Mouse (Mus musculus): ENCODE measurements around the gene Nipa2. TPM values are rescaled to one million over a fixed set of nuclear protein-coding genes. Genes with fewer than 3 reads are reported as not detected.

Gene Nipa2
- polyA plus RNA-seq, 1 experiment from 2014 or later = 43.4 TPM

DNA sequence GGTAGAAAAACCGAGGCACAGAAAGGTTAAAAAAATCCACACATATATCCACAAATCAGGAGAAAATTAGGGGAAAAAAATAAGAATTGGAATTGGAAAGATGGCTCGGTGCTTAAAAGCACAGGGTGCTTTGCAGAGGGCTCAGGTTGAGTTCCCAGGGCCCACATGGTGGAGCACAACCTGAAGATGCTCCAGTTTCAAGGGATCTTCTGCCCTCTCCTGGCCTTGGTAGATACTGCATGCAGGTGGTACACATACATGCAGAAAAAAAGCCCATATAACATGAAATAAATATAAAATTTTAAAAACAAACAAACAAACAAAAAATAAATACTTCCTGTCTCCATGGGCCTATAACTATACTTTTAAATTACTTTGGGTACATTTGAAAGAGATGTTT is 12.2 kb upstream of the Nipa2 start:
- no peak overlapping the region for H3K27ac ChIP-seq
- no peaks in the 10 kb centered on the region for H3K4me1 ChIP-seq (replicated peaks; ENCODE audit: insufficient read depth, low read length)
- H3K9me3 ChIP-seq (replicated peaks; ENCODE audit: low read length) = no peaks in the 10 kb centered on the region
- DNase-seq (ENCODE audit: low spot score) (no peak), ATAC-seq (replicated peaks; ENCODE audit: low FRiP score, low read depth) (no peak)
- peak; percentile 20; the same call in 1 of the 2 replicates for TF ChIP-seq CTCF (IDR thresholded peaks at IDR 0.05; ENCODE audit: low read depth)
- no peak overlapping the region for H3K4me3 ChIP-seq (replicated peaks; ENCODE audit: low read depth, low read length)
- 94% methylated on average over 2 of the region's 2 CpGs for WGBS
- H3K36me3 ChIP-seq (ENCODE audit: insufficient read depth, low read length) = 0 out of 2 replicates have a peak, but pooled peaks cover 2% of the 10 kb centered on the region
- H3K4me2 ChIP-seq (ENCODE audit: low read length) = no peak overlapping the region
- H3K9ac ChIP-seq (ENCODE audit: low read depth, low read length) = no peak overlapping the region
- no peaks in the 10 kb centered on the region for H3K27me3 ChIP-seq (ENCODE audit: insufficient read depth, low read length)

DNA sequence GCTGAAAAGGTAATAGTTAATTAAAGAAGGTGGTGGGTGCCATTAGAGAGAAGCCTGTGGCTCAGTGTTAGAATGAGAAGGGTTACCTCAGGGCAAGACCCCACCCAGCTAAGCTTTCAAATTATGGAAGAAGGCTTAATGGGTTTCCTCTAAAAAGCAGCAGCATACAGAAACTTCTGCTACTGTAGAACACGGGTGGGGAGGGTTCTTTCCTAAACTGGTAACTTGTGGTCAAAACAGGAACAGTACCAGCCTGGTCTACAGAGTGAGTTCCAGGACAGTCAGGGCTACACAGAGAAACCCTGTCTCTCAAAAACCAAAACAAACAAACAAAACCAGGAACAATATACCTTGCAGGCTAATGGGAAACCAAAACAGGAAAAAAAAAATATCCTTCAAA is 7.1 kb upstream of the Nipa2 start:
- 77% methylated on average over 1 of the region's 1 CpGs for WGBS

DNA sequence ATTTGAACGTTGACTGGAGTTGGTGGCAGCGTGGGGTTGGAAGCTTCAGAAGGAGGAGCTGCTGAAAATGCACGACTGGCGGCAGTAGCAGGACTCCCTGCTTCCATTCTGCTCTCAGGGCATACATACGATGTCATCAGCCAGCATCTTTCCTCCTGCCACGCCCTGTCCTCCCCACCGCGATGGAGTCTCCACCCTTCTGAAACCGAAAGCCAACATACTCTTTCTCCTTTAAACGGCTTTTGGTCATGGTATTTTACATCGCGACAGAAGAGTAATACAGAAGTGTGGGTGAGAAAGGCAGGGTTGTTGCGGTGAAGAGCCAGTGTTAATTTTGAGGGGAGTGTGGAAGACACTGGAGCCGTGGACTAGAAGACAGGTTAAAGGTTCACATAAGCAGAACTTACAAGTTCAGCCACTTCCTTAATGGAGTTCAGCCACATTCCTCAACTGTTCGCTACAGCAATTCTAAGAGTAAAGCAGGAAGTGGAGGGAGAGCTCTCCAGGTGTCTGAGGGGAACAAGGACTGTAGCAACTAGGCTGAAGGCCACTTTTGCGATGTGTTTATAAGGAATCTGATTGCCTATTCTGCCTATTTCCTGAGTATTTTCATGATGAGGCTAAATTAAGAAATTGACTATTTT is 6.1 kb upstream of the Nipa2 start:
- no peak for TF ChIP-seq CTCF (IDR thresholded peaks at IDR 0.05; ENCODE audit: low read depth)
- H3K36me3 ChIP-seq (ENCODE audit: insufficient read depth, low read length) = no peaks in the 10 kb centered on the region
- peak overlapping the region; percentile 24; the same call in 1 of the 2 replicates for H3K9ac ChIP-seq (ENCODE audit: low read depth, low read length)
- DNase-seq (ENCODE audit: low spot score) = peak; percentile 50
- H3K27ac ChIP-seq = peak overlapping the region; percentile 31; the same call in 1 of the 2 replicates
- no peaks in the 10 kb centered on the region for H3K9me3 ChIP-seq (replicated peaks; ENCODE audit: low read length)
- ATAC-seq (replicated peaks; ENCODE audit: low FRiP score, low read depth) = no peak; the same call in 1 of the 2 replicates
- no peaks in the 10 kb centered on the region for H3K4me1 ChIP-seq (replicated peaks; ENCODE audit: insufficient read depth, low read length)
- no peaks in the 10 kb centered on the region for H3K27me3 ChIP-seq (ENCODE audit: insufficient read depth, low read length)
- H3K4me3 ChIP-seq (replicated peaks; ENCODE audit: low read depth, low read length) = peak overlapping the region; percentile 28
- peak overlapping the region; percentile 40 for H3K4me2 ChIP-seq (ENCODE audit: low read length)
- whole genome bisulfite sequencing = 38% methylated on average over 16 of the region's 16 CpGs

More for the DNA sequence above, 7.1 kb upstream of the Nipa2 start:
- Histone ChIP-seq H3K9me3 (replicated peaks; ENCODE audit: low read length) (no peaks in the 10 kb centered on the region), H3K36me3 (ENCODE audit: insufficient read depth, low read length) (no peaks in the 10 kb centered on the region), H3K4me3 (replicated peaks; ENCODE audit: low read depth, low read length) (no peak overlapping the region), H3K27me3 (ENCODE audit: insufficient read depth, low read length) (no peaks in the 10 kb centered on the region), H3K4me2 (ENCODE audit: low read length) (no peak overlapping the region), H3K4me1 (replicated peaks; ENCODE audit: insufficient read depth, low read length) (no peaks in the 10 kb centered on the region), H3K27ac (no peak overlapping the region), H3K9ac (ENCODE audit: low read depth, low read length) (no peak overlapping the region)
- no peak for TF ChIP-seq CTCF (IDR thresholded peaks at IDR 0.05; ENCODE audit: low read depth)
- DNase-seq (ENCODE audit: low spot score) (no peak), ATAC-seq (replicated peaks; ENCODE audit: low FRiP score, low read depth) (no peak)

DNA sequence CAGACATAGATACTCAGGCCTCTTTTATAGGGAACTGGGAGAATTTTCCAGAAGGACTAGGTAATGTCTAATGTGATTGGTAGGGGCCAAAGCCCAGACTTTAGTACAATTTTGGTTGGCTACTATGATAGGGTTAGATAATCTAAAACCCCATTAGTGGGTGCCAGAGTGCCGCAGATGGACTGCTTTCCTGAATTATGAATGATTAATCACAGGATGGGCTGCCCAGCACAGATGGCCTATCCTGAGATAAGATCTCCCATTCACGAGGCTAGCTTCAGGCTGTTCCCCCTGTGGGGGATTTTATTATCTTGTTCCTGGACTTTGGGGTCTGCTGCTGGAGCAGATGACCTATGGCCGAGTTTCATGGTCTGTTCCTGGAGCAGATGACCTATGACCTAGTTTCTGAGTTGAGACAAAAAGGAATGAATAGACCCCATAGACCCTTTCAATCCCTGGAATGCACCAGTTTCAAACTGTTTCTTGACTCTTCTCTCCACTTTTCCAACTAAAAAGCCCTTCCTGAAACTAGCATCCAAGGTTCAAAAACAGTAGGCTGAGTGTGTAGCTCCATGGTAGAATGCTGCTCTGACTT is 4.7 kb upstream of the Nipa2 start:
- TF ChIP-seq CTCF (IDR thresholded peaks at IDR 0.05; ENCODE audit: low read depth) = no peak
- no peaks in the 10 kb centered on the region for H3K36me3 ChIP-seq (ENCODE audit: insufficient read depth, low read length)
- H3K9ac ChIP-seq (ENCODE audit: low read depth, low read length) = no peak overlapping the region
- no peak overlapping the region for H3K27ac ChIP-seq
- no peaks in the 10 kb centered on the region for H3K4me1 ChIP-seq (replicated peaks; ENCODE audit: insufficient read depth, low read length)
- H3K9me3 ChIP-seq (replicated peaks; ENCODE audit: low read length) = no peaks in the 10 kb centered on the region
- WGBS = 33% methylated on average over 3 of the region's 3 CpGs
- H3K27me3 ChIP-seq (ENCODE audit: insufficient read depth, low read length) = no peaks in the 10 kb centered on the region
- no peak for ATAC-seq (replicated peaks; ENCODE audit: low FRiP score, low read depth)
- DNase-seq (ENCODE audit: low spot score) = no peak
- H3K4me2 ChIP-seq (ENCODE audit: low read length) = no peak overlapping the region
- H3K4me3 ChIP-seq (replicated peaks; ENCODE audit: low read depth, low read length) = no peak overlapping the region

DNA sequence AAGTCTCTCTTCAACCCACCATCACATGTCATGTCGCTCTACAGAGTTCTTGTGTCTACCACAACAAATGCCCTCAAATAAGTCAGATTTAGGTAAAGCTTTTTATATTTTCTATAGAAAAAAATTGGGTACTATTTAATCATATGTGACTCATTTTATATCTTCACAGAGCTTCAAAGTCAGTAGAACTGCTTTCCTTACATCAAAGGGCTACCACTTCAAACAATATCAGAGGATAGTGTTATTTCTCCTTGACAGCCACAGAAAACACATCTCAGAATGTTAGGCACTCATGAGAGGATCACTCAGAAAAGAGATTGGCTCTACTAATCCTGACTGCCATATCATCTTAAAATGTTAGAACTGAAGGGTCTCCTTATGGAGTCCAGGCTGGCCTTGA is 1.8 kb downstream of the Nipa2 start:
- WGBS = 100% methylated on average over 1 of the region's 1 CpGs
- Histone ChIP-seq H3K4me3 (replicated peaks; ENCODE audit: low read depth, low read length) (no peak overlapping the region), H3K36me3 (ENCODE audit: insufficient read depth, low read length) (no peaks in the 10 kb centered on the region), H3K4me2 (ENCODE audit: low read length) (no peak overlapping the region), H3K27ac (no peak overlapping the region), H3K9me3 (replicated peaks; ENCODE audit: low read length) (no peaks in the 10 kb centered on the region), H3K9ac (ENCODE audit: low read depth, low read length) (no peak overlapping the region), H3K4me1 (replicated peaks; ENCODE audit: insufficient read depth, low read length) (no peaks in the 10 kb centered on the region), H3K27me3 (ENCODE audit: insufficient read depth, low read length) (no peaks in the 10 kb centered on the region)
- no peak for TF ChIP-seq CTCF (IDR thresholded peaks at IDR 0.05; ENCODE audit: low read depth)
- no peak for ATAC-seq (replicated peaks; ENCODE audit: low FRiP score, low read depth)
- no peak for DNase-seq (ENCODE audit: low spot score)

DNA sequence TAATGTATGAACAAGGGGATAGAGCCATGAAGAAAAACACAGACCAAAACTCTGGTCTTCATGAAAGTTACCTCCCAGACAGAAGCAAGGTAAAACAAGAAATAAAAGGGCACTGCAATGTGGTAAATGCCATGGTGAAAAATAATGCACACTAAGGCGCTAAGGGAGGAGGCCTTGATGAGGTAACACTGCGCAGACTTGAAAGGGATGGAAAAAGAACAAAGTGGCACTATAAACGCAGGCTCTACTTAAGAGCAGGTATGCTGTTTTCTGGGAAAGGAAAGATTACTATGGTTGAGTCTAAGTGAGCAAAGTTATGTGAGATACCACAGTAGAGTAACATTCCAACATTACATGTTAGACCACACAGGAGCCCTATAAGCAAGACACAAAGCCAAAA is 2.5 kb downstream of the Nipa2 start:
- no peak overlapping the region for H3K4me3 ChIP-seq (replicated peaks; ENCODE audit: low read depth, low read length)
- TF ChIP-seq CTCF (IDR thresholded peaks at IDR 0.05; ENCODE audit: low read depth) = no peak
- DNase-seq (ENCODE audit: low spot score) (no peak), ATAC-seq (replicated peaks; ENCODE audit: low FRiP score, low read depth) (no peak)
- H3K9me3 ChIP-seq (replicated peaks; ENCODE audit: low read length) = no peaks in the 10 kb centered on the region
- H3K36me3 ChIP-seq (ENCODE audit: insufficient read depth, low read length) = no peaks in the 10 kb centered on the region
- no peaks in the 10 kb centered on the region for H3K27me3 ChIP-seq (ENCODE audit: insufficient read depth, low read length)
- no peak overlapping the region for H3K4me2 ChIP-seq (ENCODE audit: low read length)
- 93% methylated on average over 3 of the region's 3 CpGs for WGBS
- H3K9ac ChIP-seq (ENCODE audit: low read depth, low read length) = no peak overlapping the region
- no peaks in the 10 kb centered on the region for H3K4me1 ChIP-seq (replicated peaks; ENCODE audit: insufficient read depth, low read length)
- no peak overlapping the region for H3K27ac ChIP-seq

All from kidney, postnatal 0 days (tissue).